Mouse (Mus musculus): ENCODE measurements around the gene Tbc1d22b.

GRCm38 (mm10) chr17:29579579-29580126 lies 30.1 kb downstream of the Tbc1d22b start:
- TF ChIP-seq EP300 (IDR thresholded peaks at IDR 0.05; ENCODE audit: low read depth) (no peak), CTCF (IDR thresholded peaks at IDR 0.05; ENCODE audit: low read depth) (no peak)

Data from heart, postnatal 0 days (tissue).